Mouse (Mus musculus) G1E-ER4 (cell line): Measurements from ENCODE around the gene Rela. TPM values are rescaled to one million over a fixed set of nuclear protein-coding genes. Genes with fewer than 3 reads are reported as not detected.

Source experiments
- GATA1 ChIP-seq: IDR thresholded peaks from one replicate; pipeline ENCODE4 v1.8.0; 2012; ENCODE audit warnings: low read length, inconsistent platforms
- polyA plus RNA-seq: library from polyadenylated mRNA; stranded (reverse); fragments of >175 nt; gene quantifications from 2 replicates; pipeline ENCODE4 v1.2.3, GENCODE M21; 2012

Gene Rela
- polyA plus RNA-seq, 1 experiment, result 79.0 TPM

DNA sequence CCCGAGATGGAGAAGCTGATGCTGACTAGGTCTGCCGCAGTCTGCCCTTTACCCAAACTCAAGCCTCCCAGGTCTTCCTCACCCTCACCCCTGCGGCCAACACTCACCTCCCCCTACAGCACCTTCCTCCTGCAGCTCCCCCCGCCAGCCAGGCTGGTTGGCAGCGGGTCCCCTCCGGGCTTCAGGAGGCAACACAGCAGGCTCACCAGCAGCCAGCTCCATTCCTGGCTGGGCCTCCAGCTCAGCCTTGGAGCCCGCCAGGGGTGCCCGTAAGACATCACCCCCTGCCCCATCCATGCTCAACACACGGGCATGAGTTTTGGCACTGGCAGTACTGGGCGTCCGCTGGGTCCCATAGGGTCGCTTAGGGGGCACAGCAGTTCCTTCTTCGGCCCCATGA is 47.7 kb downstream of the Rela start:
- TF ChIP-seq GATA1, result no peak

DNA sequence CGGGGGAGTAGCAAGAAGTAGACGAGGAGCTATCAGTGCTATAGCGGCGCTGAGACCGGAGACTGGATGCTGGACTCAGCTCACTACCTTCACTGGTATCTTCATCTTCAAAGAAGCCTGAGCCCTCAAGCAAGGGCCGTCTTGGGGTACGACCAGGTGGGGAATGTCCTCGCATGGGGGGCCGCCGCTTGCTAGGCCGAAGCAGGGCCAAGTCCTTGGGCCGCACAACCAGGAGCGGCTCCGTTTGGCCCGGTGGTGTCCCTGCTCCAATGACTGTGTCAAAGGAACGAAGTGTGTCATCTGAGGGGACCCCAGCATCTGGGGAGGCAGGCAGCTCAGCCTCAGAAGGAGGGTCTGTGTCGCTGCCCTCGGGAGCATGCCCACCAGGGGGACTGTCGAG is 48.1 kb downstream of the Rela start:
- TF ChIP-seq GATA1, result no peak

DNA sequence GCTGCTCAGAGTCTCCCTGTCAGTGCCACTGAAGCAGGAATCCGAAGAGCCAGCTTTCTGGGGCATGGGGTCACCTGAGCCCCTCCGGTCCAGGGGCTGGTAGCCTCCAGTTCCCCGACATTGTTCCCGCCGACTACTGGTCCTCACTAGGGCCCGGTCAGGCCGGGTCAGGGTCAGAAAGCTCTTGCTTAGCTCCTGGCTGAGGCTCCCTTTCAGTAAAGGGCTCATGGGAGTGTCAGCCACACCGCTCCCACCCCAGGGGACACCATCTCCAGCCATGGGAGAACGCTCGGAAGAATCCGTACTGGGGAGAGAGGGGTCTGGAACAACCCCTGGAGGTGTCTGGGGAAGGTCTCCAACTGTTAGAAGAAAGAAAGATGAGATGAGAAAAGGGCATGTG is 48.6 kb downstream of the Rela start:
- TF ChIP-seq GATA1, result no peak

DNA sequence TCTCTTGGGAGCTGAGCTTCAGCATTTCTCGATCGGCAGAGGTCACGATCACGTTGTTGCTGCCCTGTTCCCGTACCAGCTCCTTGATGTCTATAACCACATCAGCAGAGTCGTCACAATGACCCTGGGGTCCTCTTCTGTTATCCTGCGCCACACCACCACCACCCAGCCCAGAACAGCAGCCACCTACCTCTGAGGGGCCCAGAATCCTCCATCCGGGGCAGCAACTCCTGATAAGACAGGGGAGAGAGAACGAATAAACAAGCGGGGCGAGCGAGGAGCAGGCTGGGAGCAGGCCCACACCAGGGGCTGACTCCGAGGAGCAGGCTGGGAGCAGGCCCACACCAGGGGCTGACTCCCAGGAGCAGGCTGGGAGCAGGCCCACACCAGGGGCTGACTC is 49.2 kb downstream of the Rela start:
- no peak for TF ChIP-seq GATA1

DNA sequence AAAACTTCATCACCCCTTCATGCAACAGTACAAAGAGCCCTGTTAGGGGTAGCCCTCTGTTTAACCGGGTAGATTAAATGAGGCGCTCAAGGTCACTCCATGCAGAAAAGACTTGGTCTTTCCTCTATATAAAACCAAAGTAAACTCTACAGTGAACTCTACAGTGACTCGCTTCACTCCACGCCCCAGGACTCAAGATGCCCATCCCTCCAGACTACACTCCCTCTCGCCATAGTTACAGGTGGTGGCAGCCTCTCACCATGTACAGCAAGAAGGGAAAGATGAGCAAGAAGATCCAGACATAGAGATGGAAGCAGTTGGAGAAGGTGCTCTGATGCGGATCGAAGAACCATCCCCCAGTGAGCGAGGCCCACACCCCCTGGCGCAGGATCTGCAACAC is 50.5 kb downstream of the Rela start:
- no peak for TF ChIP-seq GATA1

DNA sequence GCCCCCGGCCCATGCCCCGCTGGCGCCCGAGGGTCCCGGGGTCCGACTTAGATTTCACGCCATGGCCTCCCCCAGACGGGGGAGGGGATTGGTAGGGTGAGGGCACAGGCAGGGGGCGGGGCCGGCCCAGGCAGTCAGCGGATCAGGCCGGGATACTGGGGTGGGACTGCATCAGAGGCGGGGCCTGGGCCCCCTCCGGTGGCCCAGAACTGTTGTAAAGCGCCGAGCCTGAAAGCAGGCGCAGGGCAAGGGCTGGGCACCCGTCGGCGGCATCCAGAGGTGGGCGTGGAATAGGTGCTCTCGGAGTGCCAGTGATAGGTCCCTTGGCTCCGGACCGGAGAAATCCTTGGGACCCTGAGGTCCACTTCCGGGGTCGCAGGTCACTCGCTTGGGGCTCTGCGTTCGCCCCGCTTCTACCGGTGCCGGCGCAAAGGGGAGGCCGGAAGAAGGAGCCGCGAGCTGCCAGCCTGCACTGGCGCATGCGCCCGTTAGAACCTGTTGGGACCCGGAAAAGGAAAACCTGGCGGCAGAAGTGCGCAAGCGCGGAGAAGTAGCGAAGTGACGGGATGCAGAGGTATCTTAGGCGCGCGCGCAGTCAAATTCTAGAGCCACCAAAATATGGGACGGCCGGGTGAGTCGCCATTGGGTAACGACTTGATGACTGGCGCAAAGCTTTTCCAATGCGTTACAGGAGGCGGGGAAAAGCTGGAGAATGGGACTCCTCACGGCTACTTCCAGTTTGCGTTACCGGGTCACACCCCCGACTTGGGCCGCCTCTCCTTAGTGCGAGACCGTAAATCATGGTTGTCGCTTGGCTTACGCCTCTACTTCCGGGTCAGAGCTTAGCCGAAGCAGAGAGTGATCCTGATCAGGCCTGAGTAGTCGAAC is 51.2 kb downstream of the Rela start, which contains the start of the genes Map3k11 and Pcnx3:
Map3k11 (plus strand) TSS at position 543 of the 888 bp plus-strand sequence.
Pcnx3 (minus strand) TSS at position 709 of the 888 bp plus-strand sequence.
- no peak for TF ChIP-seq GATA1

DNA sequence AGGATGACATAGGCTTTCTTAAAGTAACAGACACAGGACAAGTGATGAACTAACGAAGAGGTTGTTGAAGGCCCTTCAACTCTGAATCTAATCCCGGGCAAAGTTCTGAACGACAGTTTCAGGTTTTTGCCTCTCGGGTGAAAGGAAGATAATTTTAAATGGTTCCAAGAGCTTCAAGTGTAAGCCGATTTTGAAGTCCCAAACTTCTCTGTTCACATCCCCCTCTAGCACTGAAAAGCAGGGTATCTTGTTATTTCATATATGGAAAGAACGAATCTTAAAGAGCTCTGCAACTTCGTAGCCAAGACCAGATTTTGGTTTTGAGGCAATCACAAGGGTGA is 51.8 kb downstream of the Rela start:
- TF ChIP-seq GATA1, result no peak

DNA sequence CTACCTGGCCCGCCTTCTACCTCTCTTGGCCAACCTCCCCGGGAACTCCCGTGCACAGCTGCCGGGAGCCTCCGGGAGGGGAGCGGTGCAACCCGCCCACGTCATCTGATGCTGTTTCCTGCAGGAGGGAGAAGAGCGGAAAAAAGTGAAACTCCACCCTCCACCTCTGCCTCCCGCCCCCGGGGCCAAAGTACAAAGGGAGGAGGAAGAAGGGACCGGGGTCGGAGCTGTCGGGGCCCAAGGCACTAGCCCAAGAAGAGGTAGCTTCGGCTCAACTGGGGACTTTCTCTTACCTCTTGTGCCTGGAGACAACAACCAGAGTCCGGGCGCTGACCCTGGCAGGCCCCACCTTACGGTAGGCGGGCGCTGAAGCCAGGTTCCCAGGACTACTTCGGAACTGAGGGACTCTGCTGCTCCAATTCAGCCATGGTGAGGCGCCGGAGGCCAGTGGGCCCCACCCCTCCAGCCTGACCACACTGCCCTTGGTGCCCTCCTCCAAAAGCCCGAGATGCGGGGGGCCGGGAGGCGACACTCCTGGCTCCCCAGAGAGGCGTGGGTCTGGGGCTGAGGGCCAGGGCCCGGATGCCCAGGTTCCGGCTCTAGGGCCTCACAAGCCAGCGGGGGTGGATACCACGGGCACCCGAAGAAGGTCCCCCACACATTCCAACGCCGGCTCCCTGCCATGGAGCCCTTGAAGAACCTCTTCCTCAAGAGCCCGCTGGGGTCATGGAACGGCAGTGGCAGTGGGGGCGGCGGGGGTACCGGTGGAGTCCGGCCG is 52.5 kb downstream of the Rela start:
- no peak for TF ChIP-seq GATA1

DNA sequence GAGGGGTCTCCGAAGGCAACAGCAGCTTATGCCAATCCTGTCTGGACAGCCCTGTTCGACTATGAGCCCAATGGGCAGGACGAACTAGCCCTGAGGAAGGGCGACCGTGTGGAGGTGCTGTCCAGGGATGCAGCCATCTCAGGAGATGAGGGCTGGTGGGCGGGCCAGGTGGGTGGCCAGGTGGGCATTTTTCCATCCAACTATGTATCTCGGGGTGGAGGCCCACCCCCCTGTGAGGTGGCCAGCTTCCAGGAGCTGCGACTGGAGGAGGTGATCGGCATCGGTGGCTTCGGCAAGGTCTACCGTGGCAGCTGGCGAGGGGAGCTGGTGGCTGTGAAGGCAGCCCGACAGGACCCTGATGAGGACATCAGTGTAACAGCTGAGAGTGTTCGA is 53.1 kb downstream of the Rela start:
- no peak for TF ChIP-seq GATA1

DNA sequence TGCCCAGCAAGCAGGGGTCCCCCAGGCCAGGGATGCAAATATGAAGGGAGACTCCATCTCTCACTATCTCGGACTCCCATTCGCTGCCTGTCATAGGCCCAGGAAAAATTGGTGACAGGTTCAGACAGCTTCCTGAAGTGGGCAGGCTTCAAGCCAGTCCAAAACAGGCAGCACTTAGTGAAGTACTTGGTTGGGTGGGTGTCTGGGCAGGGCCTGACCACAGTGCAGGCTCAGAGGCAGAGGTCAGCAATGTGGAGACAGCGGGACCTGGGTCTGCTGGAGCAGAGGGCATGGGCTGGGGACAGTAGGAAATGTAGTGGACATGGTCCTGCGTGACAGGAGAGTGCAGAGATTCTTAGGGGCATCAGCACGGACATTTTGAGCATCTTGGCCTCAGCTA is 54.3 kb downstream of the Rela start:
- no peak for TF ChIP-seq GATA1

DNA sequence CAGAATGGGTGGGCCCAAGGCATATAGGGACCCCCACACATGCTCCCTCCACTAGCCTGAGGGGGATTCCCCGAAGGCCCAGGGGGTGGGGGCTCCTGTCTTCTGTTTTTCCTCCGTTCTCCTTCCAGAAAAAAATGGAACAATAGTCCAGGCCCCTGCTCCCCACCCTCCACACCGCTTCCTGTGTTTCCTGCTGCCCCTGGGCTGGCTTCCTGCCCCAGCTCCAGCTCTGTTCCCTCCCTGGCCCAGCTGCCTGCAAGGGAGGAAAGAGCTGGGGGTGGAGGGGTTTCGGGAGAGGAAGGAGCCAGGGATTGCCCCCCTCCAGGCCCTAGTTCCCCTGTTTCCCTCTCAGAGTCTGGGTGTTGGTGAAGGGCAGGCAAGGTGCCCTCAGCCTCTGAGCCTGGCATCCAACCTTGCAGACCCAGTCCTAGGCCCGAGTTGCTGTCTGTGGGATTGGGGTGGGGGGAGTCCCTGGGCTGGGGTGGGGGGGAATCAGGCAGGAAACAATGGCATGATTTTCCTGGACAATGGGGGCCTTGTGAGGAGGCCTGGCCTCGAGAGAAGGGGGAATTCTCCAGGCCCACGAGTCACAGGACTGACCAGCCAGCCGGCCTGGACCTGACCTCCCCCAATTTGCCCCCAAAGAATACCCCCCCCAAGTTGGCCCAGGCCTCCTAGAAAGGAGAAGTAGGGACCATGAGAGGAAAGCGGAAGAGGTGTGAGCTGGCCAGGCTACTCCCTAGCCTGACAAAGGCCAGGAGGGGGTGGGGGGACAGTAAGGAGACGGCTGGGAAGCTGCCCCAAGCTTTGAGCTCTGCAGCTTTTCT is 55.0 kb downstream of the Rela start:
- no peak for TF ChIP-seq GATA1

DNA sequence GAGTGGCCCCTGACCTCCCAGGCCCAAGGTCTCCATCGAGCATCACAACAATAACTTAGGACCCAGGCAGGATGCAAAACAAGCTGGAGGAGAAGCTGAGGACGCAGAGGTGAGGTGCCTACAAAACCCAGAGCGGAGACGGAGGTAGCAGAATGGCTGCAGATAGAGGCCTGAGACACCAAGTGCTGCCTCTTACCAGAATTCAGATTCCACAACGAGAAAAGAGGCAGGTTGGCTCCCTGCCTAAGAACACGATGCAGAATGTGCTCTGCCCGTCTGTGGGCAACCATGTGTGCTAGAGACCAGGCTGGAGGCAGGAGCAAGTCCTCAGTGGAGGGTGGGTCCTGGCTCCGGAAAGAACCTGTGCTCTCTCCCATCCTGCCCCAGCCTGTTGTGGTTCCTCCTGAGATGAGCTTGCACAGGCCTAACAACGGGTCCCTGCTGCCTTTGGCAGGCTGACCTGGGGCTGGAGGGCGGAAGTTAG is 55.7 kb downstream of the Rela start:
- TF ChIP-seq GATA1, result no peak

DNA sequence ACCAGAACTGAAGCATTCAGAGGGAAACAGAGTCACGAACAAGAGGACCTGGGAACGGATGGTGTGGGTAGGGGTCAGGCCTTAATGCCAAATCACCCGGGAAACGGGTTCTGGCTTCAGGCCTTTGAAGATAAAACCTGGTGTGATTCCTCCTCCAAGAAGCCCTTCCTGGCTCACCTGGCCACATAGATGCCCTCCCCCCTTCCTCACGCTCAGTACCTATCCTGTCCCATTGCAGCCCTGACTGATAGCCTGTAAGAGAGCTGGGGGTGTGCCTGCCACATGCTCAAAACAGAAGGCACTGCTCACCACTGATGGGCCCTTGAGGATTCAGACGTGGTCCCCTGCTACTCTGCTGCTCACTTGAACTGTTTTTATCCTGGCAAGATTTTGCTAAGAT is 56.5 kb downstream of the Rela start:
- no peak for TF ChIP-seq GATA1

DNA sequence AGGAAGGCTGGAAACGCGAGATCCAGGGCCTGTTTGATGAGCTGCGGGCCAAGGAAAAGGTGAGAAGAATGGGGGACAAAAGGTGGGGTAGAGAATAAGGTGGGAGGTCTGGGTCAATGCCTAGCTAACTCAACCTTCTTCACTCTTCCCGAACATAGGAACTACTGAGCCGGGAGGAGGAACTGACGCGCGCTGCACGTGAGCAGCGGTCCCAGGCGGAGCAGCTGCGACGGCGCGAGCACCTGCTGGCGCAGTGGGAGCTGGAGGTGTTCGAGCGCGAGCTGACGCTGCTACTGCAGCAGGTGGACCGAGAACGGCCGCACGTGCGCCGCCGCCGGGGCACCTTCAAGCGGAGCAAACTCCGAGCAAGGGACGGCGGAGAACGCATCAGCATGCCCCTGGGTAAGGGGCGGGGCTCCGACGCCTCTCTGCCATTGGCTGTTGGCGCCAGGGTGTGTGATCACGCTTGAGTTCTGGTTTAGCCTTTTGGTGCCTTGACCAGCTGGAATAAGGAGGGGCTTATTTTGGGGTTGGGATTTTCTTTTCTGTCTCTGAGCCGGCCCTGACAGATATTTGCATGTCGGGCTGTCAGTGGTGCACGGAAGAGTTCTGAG is 58.7 kb downstream of the Rela start:
- no peak for TF ChIP-seq GATA1

Other genes starting within 250 kb of the Rela start
- 198 and 219 TPM in 2 replicates for gene Sart1, start 248.8 kb upstream of the Rela start, polyA plus RNA-seq
- gene Tsga10ip, start 235.0 kb upstream of the Rela start, polyA plus RNA-seq, result 0.21 TPM in 1 of 2 replicates, not detected in the other
- gene Drap1, start 212.5 kb upstream of the Rela start, polyA plus RNA-seq, result 379 and 390 TPM in 2 replicates
- 71.2 and 101 TPM in 2 replicates for gene AI837181, start 212.3 kb upstream of the Rela start, polyA plus RNA-seq
- gene Fosl1, start 189.9 kb upstream of the Rela start, polyA plus RNA-seq, result 7.4 and 10.2 TPM in 2 replicates
- 13.0 and 16.9 TPM in 2 replicates for gene Ccdc85b, start 179.6 kb upstream of the Rela start, polyA plus RNA-seq
- 12.1 and 152 TPM in 2 replicates for gene Fibp, start 176.9 kb upstream of the Rela start, polyA plus RNA-seq
- gene Ctsw, start 169.0 kb upstream of the Rela start, polyA plus RNA-seq, result not detected in 2 replicates
- 2.6 and 3.6 TPM in 2 replicates for gene Efemp2, start 163.5 kb upstream of the Rela start, polyA plus RNA-seq
- gene Mus81, start 149.1 kb upstream of the Rela start, polyA plus RNA-seq, result 34.6 and 51.3 TPM in 2 replicates
- gene Cfl1, start 147.0 kb upstream of the Rela start, polyA plus RNA-seq, result 1,095 and 1,191 TPM in 2 replicates
- 0.10 and 0.17 TPM in 2 replicates for gene 1700020D05Rik, start 133.7 kb upstream of the Rela start, polyA plus RNA-seq
- gene Snx32, start 126.9 kb upstream of the Rela start, polyA plus RNA-seq, result 1.4 and 1.7 TPM in 2 replicates
- not detected in 2 replicates for gene Ovol1, start 76.8 kb upstream of the Rela start, polyA plus RNA-seq
- gene Ap5b1, start 69.5 kb upstream of the Rela start, polyA plus RNA-seq, result 18.6 and 18.8 TPM in 2 replicates
- gene Rnaseh2c, start 35.6 kb upstream of the Rela start, polyA plus RNA-seq, result 350 and 521 TPM in 2 replicates
- 122 and 156 TPM in 2 replicates for gene Kat5, start 27.2 kb upstream of the Rela start, polyA plus RNA-seq
- gene Sipa1, start 26.2 kb downstream of the Rela start, polyA plus RNA-seq, result 89.3 and 105 TPM in 2 replicates
- gene Map3k11, start 51.3 kb downstream of the Rela start, polyA plus RNA-seq, result 136 and 165 TPM in 2 replicates
- gene Pcnx3, start 51.4 kb downstream of the Rela start, polyA plus RNA-seq, result 206 and 209 TPM in 2 replicates
- gene Kcnk7, start 66.9 kb downstream of the Rela start, polyA plus RNA-seq, result 0.21 and 0.23 TPM in 2 replicates
- 91.2 and 97.8 TPM in 2 replicates for gene Ehbp1l1, start 88.8 kb downstream of the Rela start, polyA plus RNA-seq
- gene Fam89b, start 92.2 kb downstream of the Rela start, polyA plus RNA-seq, result 71.1 and 79.7 TPM in 2 replicates
- not detected in 2 replicates for gene Ltbp3, start 103.4 kb downstream of the Rela start, polyA plus RNA-seq
- gene Scyl1, start 133.9 kb downstream of the Rela start, polyA plus RNA-seq, result 76.3 and 96.3 TPM in 2 replicates
- 12.9 and 13.6 TPM in 2 replicates for gene Frmd8, start 237.8 kb downstream of the Rela start, polyA plus RNA-seq
- gene Slc25a45, start 240.3 kb downstream of the Rela start, polyA plus RNA-seq, result 0.15 and 0.64 TPM in 2 replicates